Mouse (Mus musculus): Measurements from ENCODE around the gene Tff1. TPM values are rescaled to one million over a fixed set of nuclear protein-coding genes. Genes with fewer than 3 reads are reported as not detected.
A peak's percentile ranks its signal among the peaks of the same experiment; 100 is the strongest.

The Tff1 gene
- polyA plus RNA-seq, 1 experiment from 2014 or later: not detected

DNA sequence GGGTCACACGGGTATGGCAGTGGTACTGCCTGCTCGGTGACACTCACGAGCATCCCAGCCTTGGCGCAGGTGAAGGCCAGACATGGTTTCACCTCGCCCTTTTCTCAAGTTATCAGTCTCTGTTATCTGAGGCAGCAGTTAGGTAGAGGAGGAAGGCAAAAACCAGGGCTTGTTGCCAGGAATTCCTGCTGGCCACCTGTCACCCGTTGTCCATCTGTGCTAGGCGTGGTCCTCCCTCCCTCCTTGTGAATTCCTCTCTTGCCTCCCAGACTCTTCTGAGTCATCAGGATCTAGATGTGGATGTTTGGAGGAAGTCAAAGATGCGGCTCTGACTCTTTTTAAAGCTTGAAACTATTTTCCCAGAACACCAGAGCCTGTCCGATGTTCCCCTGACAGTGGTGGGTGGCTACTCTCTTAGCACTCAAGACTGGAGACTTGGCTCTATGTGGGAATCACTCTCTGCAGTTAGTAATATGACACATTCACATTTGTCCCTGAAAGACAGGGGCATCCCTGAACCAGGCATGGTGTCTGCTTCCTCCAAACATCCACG lies 33.7 kb downstream of the Tff1 start:
- 83% methylated on average over 10 of the region's 10 CpGs for WGBS

DNA sequence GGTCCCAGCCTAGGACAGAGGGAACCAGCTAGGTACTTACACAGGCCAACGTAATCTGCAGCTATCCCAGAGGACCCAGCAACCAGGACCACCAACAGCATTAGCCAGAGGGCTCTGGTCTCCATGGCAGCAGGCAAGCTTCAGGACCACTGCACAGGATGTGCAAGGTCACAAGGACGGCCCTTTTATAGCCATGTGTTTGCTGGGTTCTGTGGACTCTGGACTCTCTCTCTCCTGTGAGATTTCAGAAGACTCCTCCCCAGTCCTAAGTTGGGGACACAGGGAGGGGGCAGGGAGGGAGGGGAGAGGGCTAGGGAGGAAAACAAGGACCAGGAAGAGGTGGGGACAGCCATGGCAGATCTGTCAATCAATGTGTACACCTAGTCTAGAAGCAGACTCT lies 35.6 kb downstream of the Tff1 start, which contains the start of gene Tff3:
Tff3 (minus strand) TSS at position 195 of the 400 bp plus-strand sequence.
- WGBS: 13% methylated on average over 2 of the region's 2 CpGs
- H3K27ac ChIP-seq: no peak within 1 kb of the TSS
- H3K27me3 ChIP-seq: 0 out of 2 replicates have a peak, but pooled peaks cover 6% of the 10 kb centered on the region

More for the DNA sequence above, 33.7 kb downstream of the Tff1 start:
- Histone ChIP-seq H3K9ac (replicated peaks) (no peak overlapping the region), H3K27me3 (0 out of 2 replicates have a peak, but pooled peaks cover 6% of the 10 kb centered on the region), H3K36me3 (no peaks in the 10 kb centered on the region), H3K4me2 (no peak overlapping the region), H3K9me3 (no peaks in the 10 kb centered on the region), H3K4me3 (replicated peaks) (no peak overlapping the region), H3K27ac (no peak overlapping the region), H3K4me1 (replicated peaks) (no peaks in the 10 kb centered on the region)
- no peak for ATAC-seq (ENCODE audit: insufficient number of reproducible peaks, insufficient read depth, low FRiP score, low TSS enrichment, low read depth)

DNA sequence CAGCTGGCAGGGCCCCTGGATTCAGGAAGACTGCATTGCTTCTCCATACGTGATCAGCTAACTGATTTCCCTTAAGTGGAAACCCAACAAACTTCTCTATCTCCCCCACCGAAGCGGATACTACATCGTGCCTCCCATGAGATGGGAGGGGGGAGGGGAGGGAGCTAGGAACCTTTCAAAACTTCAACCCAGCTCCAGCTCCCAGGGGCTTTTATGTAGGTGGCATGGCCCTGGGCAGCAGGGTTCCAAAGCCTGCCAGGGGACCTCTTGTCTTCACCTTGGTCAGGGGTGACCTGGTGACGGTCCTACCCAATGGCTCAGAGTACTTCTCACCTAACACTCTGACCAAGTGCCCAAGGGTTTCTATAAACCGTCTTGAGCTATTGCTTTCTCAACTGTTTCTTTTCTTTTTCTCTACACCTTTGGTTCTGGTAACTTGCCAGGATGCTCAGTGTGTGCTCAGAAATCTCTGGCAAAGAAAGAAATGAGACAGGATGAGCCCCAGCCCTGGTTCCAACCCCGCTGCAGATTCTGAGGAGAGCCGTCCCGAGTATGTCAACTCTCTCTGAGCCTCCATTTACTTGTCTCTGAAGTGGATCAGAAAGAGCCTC lies 36.3 kb downstream of the Tff1 start:
- no peak overlapping the region for H3K4me3 ChIP-seq (replicated peaks)
- ATAC-seq (ENCODE audit: insufficient number of reproducible peaks, insufficient read depth, low FRiP score, low TSS enrichment, low read depth): no peak
- H3K9ac ChIP-seq (replicated peaks): no peak overlapping the region
- 83% methylated on average over 9 of the region's 9 CpGs for WGBS
- no peaks in the 10 kb centered on the region for H3K4me1 ChIP-seq (replicated peaks)
- no peak overlapping the region for H3K4me2 ChIP-seq
- no peaks in the 10 kb centered on the region for H3K9me3 ChIP-seq
- H3K36me3 ChIP-seq: no peaks in the 10 kb centered on the region
- no peak overlapping the region for H3K27ac ChIP-seq
- H3K27me3 ChIP-seq: 0 out of 2 replicates have a peak, but pooled peaks cover 6% of the 10 kb centered on the region

More for the DNA sequence above, 35.6 kb downstream of the Tff1 start, which contains the start of gene Tff3:
- no peaks in the 10 kb centered on the region for H3K4me1 ChIP-seq (replicated peaks)
- no peak within 1 kb of the TSS for H3K9ac ChIP-seq (replicated peaks)
- H3K36me3 ChIP-seq: no peaks in the 10 kb centered on the region
- H3K9me3 ChIP-seq: no peaks in the 10 kb centered on the region
- H3K4me2 ChIP-seq: no peak within 1 kb of the TSS
- H3K4me3 ChIP-seq (replicated peaks): no peak within 1 kb of the TSS
- ATAC-seq (ENCODE audit: insufficient number of reproducible peaks, insufficient read depth, low FRiP score, low TSS enrichment, low read depth): no peak

DNA sequence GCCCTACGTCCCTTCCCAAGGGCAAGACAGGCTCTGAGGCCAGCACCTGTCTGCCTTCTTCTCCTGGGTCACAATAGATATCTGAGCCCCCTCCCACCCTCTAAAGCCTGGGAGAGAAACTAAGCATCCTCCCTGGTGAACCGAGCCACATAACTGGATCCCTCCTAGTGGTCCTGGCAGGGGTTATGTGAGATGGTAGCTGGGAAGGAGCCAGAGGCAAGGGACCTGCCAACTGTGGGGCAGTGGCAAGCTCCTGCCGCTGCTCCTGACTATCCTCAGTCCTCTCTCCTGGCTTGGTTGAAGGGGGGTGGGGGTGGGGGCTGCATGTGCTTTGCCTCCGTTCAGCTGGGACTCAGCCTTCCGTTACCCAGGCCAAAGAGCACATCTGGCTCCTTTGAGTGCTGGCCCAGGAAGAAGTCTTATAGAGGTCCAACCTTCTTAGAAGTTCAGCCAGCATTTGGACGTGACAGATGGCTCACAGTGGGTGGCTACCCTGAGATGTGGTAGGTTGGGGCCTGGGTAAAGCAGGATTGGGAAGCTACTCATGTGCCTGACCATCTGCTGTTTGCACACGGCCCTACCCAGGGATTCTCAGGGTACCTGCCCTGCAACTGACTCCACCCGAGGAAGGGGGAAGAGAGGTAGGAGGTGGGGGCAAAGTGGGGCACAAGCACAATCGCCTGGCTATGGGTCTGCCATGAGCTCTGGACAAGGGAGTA lies 39.4 kb downstream of the Tff1 start:
- H3K27ac ChIP-seq: no peak overlapping the region
- no peak for ATAC-seq (ENCODE audit: insufficient number of reproducible peaks, insufficient read depth, low FRiP score, low TSS enrichment, low read depth)

DNA sequence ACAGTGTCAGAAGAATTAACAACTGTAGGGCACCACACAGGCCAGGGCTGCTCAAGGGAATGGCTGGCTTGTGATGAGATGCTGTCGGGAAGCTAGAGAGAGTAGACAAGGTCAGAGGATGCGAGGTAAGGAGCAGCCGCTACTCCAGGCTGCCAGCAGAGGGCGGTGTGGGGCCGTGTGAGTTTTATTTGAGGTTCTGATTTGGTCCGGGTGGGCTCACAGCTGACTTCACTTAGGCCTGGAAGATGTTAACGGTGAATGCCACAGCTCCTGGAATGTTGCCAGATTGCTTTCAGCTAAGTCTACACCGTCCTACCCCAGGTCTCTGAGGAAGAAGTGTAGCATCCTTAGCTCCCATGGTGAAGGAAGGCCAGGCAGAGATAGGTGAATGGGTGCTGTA lies 43.1 kb downstream of the Tff1 start:
- no peaks in the 10 kb centered on the region for H3K36me3 ChIP-seq
- H3K9me3 ChIP-seq: peaks cover 3% of the 10 kb centered on the region; the same call in 1 of the 2 replicates
- ATAC-seq (ENCODE audit: insufficient number of reproducible peaks, insufficient read depth, low FRiP score, low TSS enrichment, low read depth): no peak
- no peaks in the 10 kb centered on the region for H3K4me1 ChIP-seq (replicated peaks)
- no peak overlapping the region for H3K27ac ChIP-seq
- no peak overlapping the region for H3K4me3 ChIP-seq (replicated peaks)
- peaks cover 3% of the 10 kb centered on the region; the same call in 1 of the 2 replicates for H3K27me3 ChIP-seq
- H3K9ac ChIP-seq (replicated peaks): no peak overlapping the region
- H3K4me2 ChIP-seq: no peak overlapping the region
- 10% methylated on average over 8 of the region's 8 CpGs for WGBS

More for the DNA sequence above, 39.4 kb downstream of the Tff1 start:
- 23% methylated on average over 9 of the region's 9 CpGs for WGBS
- no peaks in the 10 kb centered on the region for H3K4me1 ChIP-seq (replicated peaks)
- H3K4me3 ChIP-seq (replicated peaks): no peak overlapping the region
- H3K9me3 ChIP-seq: peaks cover 3% of the 10 kb centered on the region; the same call in 1 of the 2 replicates
- H3K36me3 ChIP-seq: no peaks in the 10 kb centered on the region
- peaks cover 3% of the 10 kb centered on the region; the same call in 1 of the 2 replicates for H3K27me3 ChIP-seq
- no peak overlapping the region for H3K9ac ChIP-seq (replicated peaks)
- no peak overlapping the region for H3K4me2 ChIP-seq

DNA sequence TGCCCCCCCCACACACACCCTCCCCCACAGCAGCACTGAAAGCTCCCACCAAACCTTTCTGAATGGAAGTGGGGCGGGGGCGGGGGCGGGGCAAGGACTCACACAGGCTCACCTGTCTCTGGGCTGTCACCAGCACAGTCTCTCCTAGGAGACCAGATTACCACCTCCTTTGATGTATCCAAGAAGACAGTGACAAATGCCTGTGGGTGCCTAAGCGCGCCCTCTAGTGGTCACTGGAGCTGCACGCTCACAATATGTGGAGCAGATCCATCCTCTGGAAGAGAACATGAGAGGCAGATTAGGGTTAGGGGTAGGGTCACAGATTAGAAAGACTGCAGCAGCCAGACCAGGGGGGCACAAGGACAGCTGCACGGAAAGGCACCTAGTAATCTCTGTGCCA lies 45.6 kb downstream of the Tff1 start:
- Histone ChIP-seq H3K4me3 (replicated peaks) (no peak overlapping the region), H3K27me3 (peaks cover 3% of the 10 kb centered on the region; the same call in 1 of the 2 replicates), H3K9me3 (peaks cover 3% of the 10 kb centered on the region; the same call in 1 of the 2 replicates), H3K4me2 (no peak overlapping the region), H3K9ac (replicated peaks) (no peak overlapping the region), H3K36me3 (no peaks in the 10 kb centered on the region), H3K27ac (no peak overlapping the region), H3K4me1 (replicated peaks) (no peaks in the 10 kb centered on the region)
- WGBS: 5% methylated on average over 7 of the region's 7 CpGs
- ATAC-seq (ENCODE audit: insufficient number of reproducible peaks, insufficient read depth, low FRiP score, low TSS enrichment, low read depth): no peak

DNA sequence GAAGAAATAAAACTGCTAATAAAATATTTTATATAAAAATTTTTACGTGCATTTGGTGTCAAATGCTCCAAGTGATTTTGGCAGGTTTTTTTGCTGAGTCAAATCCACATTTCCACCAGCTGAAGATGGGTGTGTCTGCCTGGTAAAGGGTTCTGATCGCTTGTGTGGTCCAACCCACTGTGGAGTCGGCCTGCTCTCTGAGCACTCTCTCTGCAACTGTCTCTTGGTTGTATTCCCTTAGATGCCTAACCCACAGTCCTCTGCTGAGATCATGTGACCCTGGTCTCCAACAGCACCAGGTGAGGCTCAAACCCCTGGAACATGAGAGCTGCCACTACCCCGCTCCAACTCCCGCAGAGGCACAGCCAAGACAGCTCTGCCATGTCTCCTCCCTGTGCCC lies 47.1 kb downstream of the Tff1 start:
- Histone ChIP-seq H3K27me3 (peaks cover 6% of the 10 kb centered on the region; the same call in 1 of the 2 replicates), H3K9me3 (no peaks in the 10 kb centered on the region), H3K9ac (replicated peaks) (no peak overlapping the region), H3K4me3 (replicated peaks) (no peak overlapping the region), H3K4me2 (no peak overlapping the region), H3K27ac (no peak overlapping the region), H3K36me3 (no peaks in the 10 kb centered on the region), H3K4me1 (replicated peaks) (no peaks in the 10 kb centered on the region)
- no peak for ATAC-seq (ENCODE audit: insufficient number of reproducible peaks, insufficient read depth, low FRiP score, low TSS enrichment, low read depth)
- 84% methylated on average over 5 of the region's 5 CpGs for WGBS

DNA sequence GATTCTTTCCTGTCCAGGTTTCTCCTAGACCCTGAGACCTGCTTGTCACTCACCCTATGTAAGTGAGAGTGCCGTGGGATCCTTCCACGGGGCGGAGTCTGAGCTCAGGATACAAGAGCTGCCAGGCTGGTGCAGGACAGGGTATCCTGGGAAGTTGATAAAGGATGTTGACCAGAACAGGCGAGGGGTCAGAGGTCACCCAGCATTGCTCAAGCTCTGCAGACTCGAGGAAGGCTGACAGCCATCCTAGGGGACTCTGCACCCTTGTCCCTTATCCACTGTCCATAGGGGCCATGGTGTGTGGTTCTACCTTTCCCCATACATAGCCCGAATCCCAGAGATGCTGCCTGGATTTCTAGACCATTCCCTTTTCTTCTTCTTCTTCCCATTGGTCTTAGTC lies 49.0 kb downstream of the Tff1 start:
- Histone ChIP-seq H3K4me1 (replicated peaks) (no peaks in the 10 kb centered on the region), H3K9me3 (no peaks in the 10 kb centered on the region), H3K27me3 (peaks cover 6% of the 10 kb centered on the region; the same call in 1 of the 2 replicates), H3K4me3 (replicated peaks) (no peak overlapping the region), H3K9ac (replicated peaks) (no peak overlapping the region), H3K27ac (no peak overlapping the region), H3K4me2 (no peak overlapping the region), H3K36me3 (0 out of 2 replicates have a peak, but pooled peaks cover 7% of the 10 kb centered on the region)
- WGBS: 63% methylated on average over 6 of the region's 6 CpGs
- no peak for ATAC-seq (ENCODE audit: insufficient number of reproducible peaks, insufficient read depth, low FRiP score, low TSS enrichment, low read depth)

DNA sequence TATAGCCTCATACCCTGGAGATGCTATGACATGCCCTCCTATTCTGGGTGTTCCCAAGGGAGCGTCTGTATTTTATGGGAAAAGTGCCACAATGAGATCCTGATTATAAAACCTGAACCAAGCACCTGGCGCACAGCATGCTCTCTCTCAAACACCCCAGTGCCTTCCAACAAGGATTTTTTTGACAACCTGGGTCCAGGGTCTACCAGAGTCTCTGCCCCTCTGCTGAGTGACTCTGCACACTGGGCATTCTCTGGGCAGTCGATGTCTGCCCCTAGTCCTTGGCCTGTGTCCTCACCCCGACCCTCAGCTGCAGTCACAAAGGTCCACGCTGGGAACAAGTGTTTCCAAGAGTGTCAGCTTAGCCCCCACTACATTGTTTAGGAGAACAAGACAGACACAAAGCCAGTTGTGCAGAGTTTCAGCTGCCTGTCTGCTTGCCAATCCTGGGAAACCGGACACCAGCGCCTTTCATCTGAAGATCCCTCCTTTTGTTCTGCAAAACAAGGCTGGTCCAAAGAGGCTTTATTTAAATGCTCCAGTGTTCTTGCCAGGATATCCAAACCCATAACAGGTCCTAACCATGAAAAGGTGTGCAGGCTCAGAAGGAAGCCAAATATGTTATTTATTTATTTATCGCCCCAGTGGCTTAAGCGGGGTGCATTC lies 51.8 kb downstream of the Tff1 start:
- H3K9me3 ChIP-seq: no peaks in the 10 kb centered on the region
- H3K4me1 ChIP-seq (replicated peaks): no peaks in the 10 kb centered on the region
- 0 out of 2 replicates have a peak, but pooled peaks cover 13% of the 10 kb centered on the region for H3K36me3 ChIP-seq
- no peak overlapping the region for H3K4me2 ChIP-seq
- WGBS: 62% methylated on average over 9 of the region's 9 CpGs
- H3K27ac ChIP-seq: peak overlapping the region; percentile 53
- H3K9ac ChIP-seq (replicated peaks): no peak overlapping the region
- 0 out of 2 replicates have a peak, but pooled peaks cover 3% of the 10 kb centered on the region for H3K27me3 ChIP-seq
- H3K4me3 ChIP-seq (replicated peaks): no peak overlapping the region
- ATAC-seq (ENCODE audit: insufficient number of reproducible peaks, insufficient read depth, low FRiP score, low TSS enrichment, low read depth): no peak

Measured in limb, embryonic 12.5 days (tissue).